Comparison of ENCODE assay signal across 26 mouse cellular contexts in the genomic region with DNA sequence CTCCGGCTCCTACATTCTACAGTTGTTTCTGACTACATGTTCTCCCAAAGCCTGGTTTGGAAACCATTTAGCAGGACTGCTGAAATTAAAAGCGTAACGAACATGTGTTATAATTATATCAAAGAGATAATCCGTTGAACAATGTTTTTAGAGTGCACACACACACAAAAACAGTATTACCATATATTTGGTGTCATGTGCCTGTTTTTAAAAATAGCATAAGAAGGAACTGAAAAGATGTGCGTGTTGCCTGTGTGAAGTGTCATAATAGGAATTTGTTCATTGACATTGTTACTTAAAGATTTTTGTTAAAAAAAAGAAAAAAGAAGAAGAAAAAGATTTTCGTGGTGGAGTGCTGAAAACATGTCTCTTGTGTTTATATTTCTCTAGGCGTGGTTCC. TPM values are rescaled to one million over a fixed set of nuclear protein-coding genes. Genes with fewer than 3 reads are reported as not detected.
DNase-seq lines count a peak whose midpoint lies in the region; ATAC-seq lines count a peak whose summit lies in the region.
"Had no signal": no experiment of that assay in that cellular context is flagged by ENCODE, and none has a peak within 500 bp of the region (broad histone marks: within the 10 kb centered on the region; RNA-seq: fewer than 3 reads in every experiment).

No protein-coding gene starts in this region.

- H3K79me2 ChIP-seq in macrophage (ENCODE audit: inconsistent target): no peaks in the 10 kb centered on the region

- H3K4me1 ChIP-seq in midbrain, embryonic 11.5 days (ENCODE audit: control insufficient read depth, insufficient read depth, low read length): peaks cover 12% of the 10 kb centered on the region
- peaks cover 20% of the 10 kb centered on the region for H3K4me1 ChIP-seq in midbrain, embryonic 10.5 days
- H3K4me1 ChIP-seq: embryonic facial prominence, embryonic 13.5 days; embryonic facial prominence, embryonic 15.5 days had no signal

- H3K9ac ChIP-seq in midbrain, embryonic 11.5 days (ENCODE audit: low read length): no peak overlapping the region
- H3K9ac ChIP-seq: embryonic facial prominence, embryonic 13.5 days; embryonic facial prominence, embryonic 15.5 days; forebrain, embryonic 12.5 days had no signal

- peak; percentile 70 for DNase-seq in midbrain, embryonic 11.5 days (ENCODE audit: low spot score, missing footprints)
- no peak for DNase-seq in midbrain, embryonic 10.5 days (ENCODE audit: low spot score)
- no peak for DNase-seq in layer of hippocampus, adult 8-10 months (ENCODE audit: low spot score in 2 of 2)
- DNase-seq in left cerebral cortex, postnatal 14 days (ENCODE audit: low spot score in 2 of 2): no peak
- no peak for DNase-seq in T-cell, adult 2 months (ENCODE audit: low spot score)
- DNase-seq: adrenal gland, adult 2 months; adrenal gland, postnatal 10 days; adrenal gland, postnatal 25 days; cerebellum, adult 11-12 months; cerebellum, adult 2 months; cerebellum, adult 9-10 months; cerebellum, postnatal 10 days; cerebellum, postnatal 25 days; embryo, embryonic 11 days had no signal

- intact Hi-C loops in left cerebral cortex, postnatal 14 days (cut with DNase I): no loop called here

- no peak overlapping the region for H3K27ac ChIP-seq in midbrain, embryonic 11.5 days (ENCODE audit: low read depth, low read length)
- H3K27ac ChIP-seq in midbrain, embryonic 10.5 days (replicated peaks): no peak overlapping the region
- peak overlapping the region; percentile 28; the same call in 1 of the 2 replicates for H3K27ac ChIP-seq in macrophage
- H3K27ac ChIP-seq: embryonic facial prominence, embryonic 13.5 days; embryonic facial prominence, embryonic 15.5 days; forebrain, embryonic 10.5 days; forebrain, embryonic 12.5 days had no signal

- ATAC-seq in midbrain, embryonic 11.5 days (ENCODE audit: low FRiP score): no peak
- ATAC-seq in monocyte, adult 5-6 weeks (replicated peaks; ENCODE audit: insufficient number of reproducible peaks, low FRiP score, low TSS enrichment, poor library complexity, severe bottlenecking): peak; percentile 56; the same call in 1 of the 2 replicates
- ATAC-seq: CD4-positive, CD25-positive, alpha-beta regulatory T cell, adult 4 months; forebrain, embryonic 14.5 days; forebrain, embryonic 16.5 days; Patski had no signal

- H3K4me2 ChIP-seq in midbrain, embryonic 11.5 days: no peak overlapping the region
- H3K4me2 ChIP-seq: embryonic facial prominence, embryonic 13.5 days; embryonic facial prominence, embryonic 15.5 days; forebrain, embryonic 12.5 days had no signal

- 92% methylated on average over 7 of the region's 7 CpGs for WGBS in midbrain, embryonic 11.5 days
- WGBS in midbrain, embryonic 10.5 days: 91% methylated on average over 7 of the region's 7 CpGs
- WGBS in macrophage (ENCODE audit: missing documents): 49% methylated on average over 7 of the region's 7 CpGs

- H3K4me3 ChIP-seq in midbrain, embryonic 11.5 days (ENCODE audit: low read depth, low read length): no peak overlapping the region
- no peak overlapping the region for H3K4me3 ChIP-seq in midbrain, embryonic 10.5 days
- no peak overlapping the region for H3K4me3 ChIP-seq in macrophage (ENCODE audit: inconsistent target)
- H3K4me3 ChIP-seq: embryonic facial prominence, embryonic 13.5 days; embryonic facial prominence, embryonic 15.5 days; erythroblast, embryonic 14.5 days; forebrain, embryonic 10.5 days; forebrain, embryonic 12.5 days had no signal

- H3K36me3 ChIP-seq in midbrain, embryonic 11.5 days (ENCODE audit: control insufficient read depth, insufficient read depth, low read length): no peaks in the 10 kb centered on the region
- H3K36me3 ChIP-seq in midbrain, embryonic 10.5 days: no peaks in the 10 kb centered on the region
- no peaks in the 10 kb centered on the region for H3K36me3 ChIP-seq in macrophage (ENCODE audit: inconsistent target)
- H3K36me3 ChIP-seq: forebrain, embryonic 10.5 days; forebrain, embryonic 12.5 days had no signal

- H3K27me3 ChIP-seq in midbrain, embryonic 11.5 days (ENCODE audit: control insufficient read depth, insufficient read depth, low read length): no peaks in the 10 kb centered on the region
- H3K27me3 ChIP-seq in midbrain, embryonic 10.5 days (ENCODE audit: low read depth, poor library complexity, severe bottlenecking): 0 out of 2 replicates have a peak, but pooled peaks cover 15% of the 10 kb centered on the region
- H3K27me3 ChIP-seq: CH12.LX; embryonic facial prominence, embryonic 13.5 days; embryonic facial prominence, embryonic 15.5 days; forebrain, embryonic 12.5 days; Patski had no signal

- H3K9me3 ChIP-seq in midbrain, embryonic 11.5 days (ENCODE audit: control insufficient read depth, low read length): no peaks in the 10 kb centered on the region; the same call in 1 of the 2 replicates
- peaks cover 5% of the 10 kb centered on the region; the same call in 1 of the 2 replicates for H3K9me3 ChIP-seq in midbrain, embryonic 10.5 days (replicated peaks)
- H3K9me3 ChIP-seq: embryonic facial prominence, embryonic 13.5 days; embryonic facial prominence, embryonic 15.5 days; forebrain, embryonic 12.5 days had no signal

RNA-seq across cellular contexts. Expression of a gene that starts 50.3 kb away (rescaled TPM):
- 1.7 and 2.1 TPM in 2 replicates for polyA plus RNA-seq in midbrain, embryonic 11.5 days (2014; fragmentation: Nextera tagmentation; extraction: Ambion mirVana)
- polyA plus RNA-seq in midbrain, embryonic 10.5 days (2016; fragmentation: Nextera tagmentation; extraction: Ambion mirVana): 0.68 and 1.7 TPM in 2 replicates
- total RNA-seq in macrophage (2018; cell fraction: chromatin; rRNA removed): 10 to 100 TPM in 2 of 26 experiments, 1 to 10 TPM in 24; 2.6 to 14.1 (median 6.0) TPM
- total RNA-seq in macrophage (2018; cell fraction: cytosol; rRNA removed): 10 to 100 TPM; 11.4 to 20.5 (median 16.0) TPM
- 10 to 100 TPM in 16 of 26 experiments, 1 to 10 TPM in 10; 5.0 to 18.1 (median 10.5) TPM for total RNA-seq in macrophage (2018; cell fraction: nucleus; rRNA removed)
- 9.6 to 26.2 TPM (median 20.0 TPM) in 3 replicates for polyA plus RNA-seq in macrophage (2018)
- 0.58 to 2.8 TPM (median 1.4 TPM) in 3 replicates for total RNA-seq in monocyte, adult 5-6 weeks (2017)
- 10 to 100 TPM; 12.3 to 14.8 (median 14.2) TPM for total RNA-seq in layer of hippocampus, adult 8-10 months (2022)
- 1 to 10 TPM; 3.3 to 5.5 TPM for total RNA-seq in left cerebral cortex, postnatal 14 days (2021)
